Mouse (Mus musculus) liver, embryonic 14.5 days (tissue): ENCODE results near the gene D5Ertd579e. TPM values are rescaled to one million over a fixed set of nuclear protein-coding genes. Genes with fewer than 3 reads are reported as not detected.
A peak's percentile ranks its signal among the peaks of the same experiment; 100 is the strongest.

Experiments used
- ATAC-seq: fragments of 200-750 bp; cut with Nextera tagmentation; 2 replicates; pipeline ENCODE4 v1.8.0; 2017; ENCODE audit warnings: moderate number of reproducible peaks, mild to moderate bottlenecking, moderate library complexity; ENCODE audit not compliant: insufficient read depth
- DNase-seq, 3 experiments: peaks; one replicate each; pipeline ENCODE4 v3.0.0-alpha.2; 2012 to 2013; ENCODE audit warnings: low read depth in 3 of 3, low spot score in 3 of 3
- H3K27ac ChIP-seq: fragments of 300-500 bp; sonication (generic); 2 replicates; pipeline ENCODE4 v1.5.1; 2014; ENCODE audit warnings: moderate library complexity, mild to moderate bottlenecking, control low read depth, inconsistent platforms
- H3K27me3 ChIP-seq: fragments of 300-500 bp; sonication (generic); 2 replicates; pipeline ENCODE4 v1.6.1; 2014; ENCODE audit warnings: mild to moderate bottlenecking, low read length, moderate library complexity; ENCODE audit not compliant: control insufficient read depth, insufficient read depth
- H3K36me3 ChIP-seq: fragments of 300-500 bp; sonication (generic); replicated peaks from 2 replicates; pipeline ENCODE4 v1.6.1; 2014; ENCODE audit warnings: low read depth; ENCODE audit not compliant: control insufficient read depth, insufficient read depth
- H3K4me1 ChIP-seq, 2 experiments: fragments of 200-500 bp in 1 of 2; fragments of 300-500 bp in 1 of 2; sonication (generic) in 1 of 2; replicated peaks; 2 replicates each; pipeline ENCODE4 v1.6.1; 2012 to 2014; ENCODE audit warnings: antibody characterized with exemption in 1 of 2, inconsistent platforms in 1 of 2, low read length in 1 of 2; ENCODE audit not compliant: control insufficient read depth in 2 of 2, insufficient read depth in 2 of 2
- H3K4me2 ChIP-seq: fragments of 300-500 bp; sonication (generic); 2 replicates; pipeline ENCODE4 v1.6.1; 2014; ENCODE audit warnings: low read depth, mild to moderate bottlenecking, control low read depth, moderate library complexity
- H3K4me3 ChIP-seq, 2 experiments: fragments of 200-500 bp in 1 of 2; fragments of 300-500 bp in 1 of 2; sonication (generic) in 1 of 2; 2 replicates each; pipeline ENCODE4 v1.5.1; 2012 to 2014; ENCODE audit warnings: low read depth in 2 of 2, low read length in 2 of 2, mild to moderate bottlenecking in 2 of 2, control low read depth in 1 of 2, inconsistent platforms in 1 of 2, moderate library complexity in 1 of 2; ENCODE audit not compliant: insufficient read depth in 1 of 2
- H3K9ac ChIP-seq: fragments of 300-500 bp; sonication (generic); replicated peaks from 2 replicates; pipeline ENCODE4 v1.6.1; 2014; ENCODE audit warnings: mild to moderate bottlenecking, control low read depth, moderate library complexity
- H3K9me3 ChIP-seq: fragments of 300-500 bp; sonication (generic); 2 replicates; pipeline ENCODE4 v1.6.1; 2016; ENCODE audit warnings: low read length, mixed read lengths; ENCODE audit not compliant: control insufficient read depth
- CTCF ChIP-seq: IDR thresholded peaks from 2 replicates; pipeline ENCODE4 v1.5.1; 2016; ENCODE audit warnings: antibody characterized with exemption, low read depth, control low read depth
- EP300 ChIP-seq: IDR thresholded peaks from 2 replicates; pipeline ENCODE4 v1.6.1; 2016; ENCODE audit warnings: antibody characterized with exemption, low read depth
- WGBS: fragments of 180-500 bp; shearing (Covaris S2); extraction: QIAGEN DNeasy Blood & Tissue Kit; methylation state at CpG from one replicate; pipeline ENCODE4 v1.1.7; 2014; ENCODE audit not compliant: insufficient replicate concordance; 5-methylcytosine and 5-hydroxymethylcytosine counted together
- polyA plus RNA-seq, 2 experiments: library from polyadenylated mRNA; depleted of rRNA in 1 of 2; stranded (reverse) in 1 of 2; unstranded in 1 of 2; fragments of >200 nt; fragmentation: Nextera tagmentation in 1 of 2; extraction: Ambion mirVana in 1 of 2; gene quantifications; 2 replicates each; pipeline versions ENCODE4 v1.2.1 to v1.2.3; 2012 to 2014

Gene D5Ertd579e
- polyA plus RNA-seq, 2 experiments = 16.2 to 22.7 TPM

DNA sequence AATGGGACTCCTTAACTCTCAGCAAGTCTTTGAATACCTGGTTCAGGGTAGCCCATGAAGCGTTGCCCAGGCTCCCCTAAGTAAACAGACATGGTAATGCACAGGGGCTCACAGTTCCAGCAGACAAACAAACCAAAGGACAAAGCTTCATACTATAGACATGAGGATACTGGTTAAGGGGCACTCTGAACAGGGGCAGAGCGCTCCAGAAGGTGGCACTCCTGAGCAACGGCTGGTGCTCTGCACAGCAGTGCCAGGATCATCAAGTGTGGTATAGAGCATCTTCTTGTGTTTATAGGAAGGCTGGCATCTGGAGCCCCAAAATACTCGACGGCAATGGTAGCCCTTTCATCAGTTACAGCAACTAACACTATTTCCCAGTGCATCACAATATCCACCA, 92.8 kb downstream of the D5Ertd579e start:
- peak; percentile 87 for TF ChIP-seq CTCF
- TF ChIP-seq EP300 = no peak
- ATAC-seq (peak; percentile 55; the same call in 1 of the 2 replicates), DNase-seq (no peak)
- Histone ChIP-seq H3K4me3 (no peak overlapping the region), H3K27me3 (no peaks in the 10 kb centered on the region), H3K27ac (no peak overlapping the region), H3K4me2 (no peak overlapping the region), H3K9me3 (no peaks in the 10 kb centered on the region), H3K9ac (no peak overlapping the region), H3K36me3 (peaks cover 71% of the 10 kb centered on the region), H3K4me1 (no peaks in the 10 kb centered on the region)
- 70% methylated on average over 5 of the region's 5 CpGs for WGBS

DNA sequence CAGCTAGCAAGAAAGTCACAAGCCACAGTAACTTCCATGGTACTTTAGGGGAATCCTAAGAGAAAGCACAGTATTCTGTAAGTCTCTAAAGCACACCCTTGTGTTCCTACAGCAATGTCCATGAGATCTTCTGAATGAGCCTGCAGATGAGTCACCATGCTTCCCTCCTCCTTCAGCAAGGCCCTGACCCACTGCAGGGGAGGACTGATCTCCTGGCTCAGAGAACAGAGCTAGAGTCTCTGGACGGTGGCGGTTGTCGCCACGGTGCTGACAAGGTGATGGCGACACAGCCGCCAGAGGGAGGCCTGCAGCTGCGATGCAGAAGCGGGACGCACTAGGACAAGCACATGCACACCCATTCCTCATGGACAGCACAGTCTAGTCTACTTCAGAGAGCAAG, 93.8 kb downstream of the D5Ertd579e start:
- Histone ChIP-seq H3K36me3 (peaks cover 62% of the 10 kb centered on the region), H3K4me2 (no peak overlapping the region), H3K4me3 (no peak overlapping the region), H3K4me1 (no peaks in the 10 kb centered on the region), H3K27me3 (no peaks in the 10 kb centered on the region), H3K9me3 (no peaks in the 10 kb centered on the region), H3K27ac (no peak overlapping the region), H3K9ac (no peak overlapping the region)
- ATAC-seq (no peak), DNase-seq (no peak)
- TF ChIP-seq EP300 (no peak), CTCF (0 out of 2 replicates have a peak, but pooled peaks have one; percentile 15)
- WGBS = 83% methylated on average over 9 of the region's 9 CpGs

DNA sequence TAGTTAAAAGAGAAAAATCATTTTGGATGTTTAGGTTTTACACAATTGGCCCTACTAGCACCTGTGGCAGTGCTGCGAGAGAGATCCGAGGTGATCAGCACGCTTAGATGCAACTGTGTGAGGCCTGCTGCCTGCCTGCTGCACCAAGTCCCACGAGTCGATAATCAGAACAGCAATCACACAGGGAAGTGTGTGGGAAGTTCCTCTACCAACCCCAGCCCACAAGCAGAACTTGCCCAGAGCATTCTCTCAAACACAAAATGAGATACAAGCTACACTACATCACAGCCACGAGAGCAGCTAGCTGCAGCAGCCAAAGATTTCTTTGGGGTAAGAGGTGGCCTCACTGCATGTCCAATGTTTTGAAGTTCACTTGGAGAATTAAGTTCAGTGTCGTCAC, 94.3 kb downstream of the D5Ertd579e start:
- Histone ChIP-seq H3K27ac (no peak overlapping the region), H3K27me3 (no peaks in the 10 kb centered on the region), H3K4me2 (no peak overlapping the region), H3K9ac (no peak overlapping the region), H3K9me3 (no peaks in the 10 kb centered on the region), H3K4me1 (no peaks in the 10 kb centered on the region), H3K36me3 (peaks cover 56% of the 10 kb centered on the region), H3K4me3 (no peak overlapping the region)
- no peak for DNase-seq
- ATAC-seq = no peak
- WGBS = 43% methylated on average over 7 of the region's 7 CpGs
- TF ChIP-seq CTCF (no peak), EP300 (no peak)

DNA sequence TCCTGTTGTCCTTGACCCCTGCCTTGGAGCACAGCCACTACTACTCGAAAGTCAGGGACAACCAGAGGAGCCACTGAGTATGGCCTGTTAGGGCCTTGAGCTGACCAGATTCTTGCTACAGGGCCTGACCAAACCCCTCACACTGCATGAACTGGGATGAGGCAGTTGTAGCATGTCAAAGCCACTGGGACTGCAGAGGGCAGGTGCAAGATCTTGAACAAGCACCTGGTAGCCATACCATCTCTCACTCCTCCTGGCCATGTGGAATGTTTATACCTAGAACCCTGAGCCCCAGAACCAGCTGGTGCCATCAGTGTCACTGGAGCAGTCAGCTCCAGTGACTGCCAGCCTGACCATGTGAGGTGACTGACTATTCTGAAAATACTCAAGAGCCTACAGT, 96.9 kb downstream of the D5Ertd579e start:
- ATAC-seq = peak; percentile 12; the same call in 1 of the 2 replicates
- no peak overlapping the region for H3K9ac ChIP-seq
- 68% methylated on average over 1 of the region's 1 CpGs for WGBS
- no peak for DNase-seq
- H3K9me3 ChIP-seq = no peaks in the 10 kb centered on the region
- H3K4me3 ChIP-seq = no peak overlapping the region
- no peaks in the 10 kb centered on the region for H3K4me1 ChIP-seq
- peaks cover 32% of the 10 kb centered on the region for H3K36me3 ChIP-seq
- no peaks in the 10 kb centered on the region for H3K27me3 ChIP-seq
- H3K4me2 ChIP-seq = no peak overlapping the region
- no peak for TF ChIP-seq CTCF
- TF ChIP-seq EP300 = no peak
- no peak overlapping the region for H3K27ac ChIP-seq

DNA sequence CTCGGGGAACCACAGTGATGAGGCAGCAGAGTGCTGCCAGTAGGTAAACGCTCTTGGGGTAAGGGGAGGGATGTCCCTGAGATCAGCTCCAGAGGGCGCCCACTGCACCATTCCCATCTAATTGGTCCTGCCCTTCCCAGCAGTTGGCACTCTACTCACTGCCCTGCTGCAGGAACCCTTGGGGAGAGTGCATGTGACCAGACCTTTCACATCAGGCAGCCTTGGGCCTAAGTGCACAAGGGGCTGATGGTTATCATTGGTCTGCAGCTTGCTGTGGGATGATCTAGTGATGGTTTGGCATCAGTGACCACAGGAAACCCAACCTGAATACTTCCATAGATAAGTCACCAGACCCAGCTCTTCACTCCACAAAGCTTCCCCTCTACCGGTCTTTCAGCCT, 98.2 kb downstream of the D5Ertd579e start:
- Histone ChIP-seq H3K36me3 (peaks cover 23% of the 10 kb centered on the region), H3K4me3 (no peak overlapping the region), H3K27me3 (no peaks in the 10 kb centered on the region), H3K4me2 (no peak overlapping the region), H3K9me3 (no peaks in the 10 kb centered on the region), H3K4me1 (no peaks in the 10 kb centered on the region), H3K27ac (no peak overlapping the region), H3K9ac (no peak overlapping the region)
- TF ChIP-seq EP300 = no peak
- TF ChIP-seq CTCF = peak; percentile 69
- ATAC-seq (peak; percentile 31; the same call in 1 of the 2 replicates), DNase-seq (no peak)
- 8% methylated on average over 4 of the region's 4 CpGs for WGBS
